Mouse (Mus musculus): ENCODE results near the gene Gm21954. TPM values are rescaled to one million over a fixed set of nuclear protein-coding genes. Genes with fewer than 3 reads are reported as not detected.

Gene Gm21954
- not detected in 2 replicates for total RNA-seq (2012; rRNA removed)
- total RNA-seq (2014; rRNA removed): not detected in 2 replicates
- not detected in 2 replicates for polyA plus RNA-seq (2012; ENCODE audit: insufficient read length, low read depth)

DNA sequence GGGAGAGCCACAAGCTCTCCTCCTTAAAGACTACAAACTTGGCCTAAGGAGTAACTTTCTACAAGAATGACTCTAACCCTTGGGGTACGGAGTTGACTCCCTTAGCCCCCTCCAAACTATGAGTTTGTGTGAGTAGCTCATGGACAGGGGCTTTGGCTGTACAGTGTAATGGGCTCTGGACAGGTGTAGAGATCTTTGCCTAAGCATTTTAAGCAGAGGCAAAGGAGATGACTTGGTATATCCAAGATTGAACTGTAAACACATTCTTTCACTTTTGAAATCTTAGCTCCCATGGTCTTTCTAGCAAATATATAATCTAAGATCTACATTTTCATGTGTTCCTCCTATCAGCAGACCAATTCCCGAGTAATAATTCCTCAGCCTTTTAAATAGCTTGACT, at the start of gene Gm21954:
Gene Gm21954 (minus strand): TSS at position 101 of the 400 bp plus-strand sequence.
- no peak for DNase-seq (ENCODE audit: extremely low read depth)
- H3K4me1 ChIP-seq (ENCODE audit: control insufficient read depth in 1 of 2, insufficient read depth in 2 of 2): no peaks in the 10 kb centered on the region
- TF ChIP-seq ELF1 (IDR thresholded peaks at IDR 0.05; ENCODE audit: low read depth, low read length) (no peak), USF2 (conservative IDR thresholded peaks at IDR 0.05; ENCODE audit: low read depth, low read length) (no peak), MYC (IDR thresholded peaks at IDR 0.05; ENCODE audit: low read depth, low read length) (no peak), MAZ (IDR thresholded peaks at IDR 0.05; ENCODE audit: low read depth, low read length) (no peak), ZKSCAN1 (IDR thresholded peaks at IDR 0.05; ENCODE audit: borderline replicate concordance, low read depth, low read length) (no peak), ETS1 (conservative IDR thresholded peaks at IDR 0.05; ENCODE audit: low read depth, low read length) (no peak), ZC3H11A (IDR thresholded peaks at IDR 0.05; ENCODE audit: low read depth, low read length) (no peak), UBTF (IDR thresholded peaks at IDR 0.05; ENCODE audit: low read depth, low read length) (no peak), BHLHE40 (IDR thresholded peaks at IDR 0.05; ENCODE audit: low read depth, low read length) (no peak), IRF4 (IDR thresholded peaks at IDR 0.05; ENCODE audit: low read depth, low read length) (no peak), POLR2AphosphoS2 (IDR thresholded peaks at IDR 0.05; ENCODE audit: low read depth, low read length) (no peak), EP300 (IDR thresholded peaks at IDR 0.05; ENCODE audit: low read length) (no peak), MAX (IDR thresholded peaks at IDR 0.05; ENCODE audit: low read length) (no peak), PAX5 (IDR thresholded peaks at IDR 0.05; ENCODE audit: low read length) (no peak)
- no peaks in the 10 kb centered on the region for H3K79me2 ChIP-seq (replicated peaks; ENCODE audit: control insufficient read depth, extremely low read depth, insufficient read depth, poor library complexity, severe bottlenecking)
- in situ Hi-C loops (cut with MboI; ENCODE audit: low pct_ligation_motif_present, low pct_unique_long_range_greater_than_20kb, low sequenced_read_pairs) (no loop called here), dilution Hi-C loops (cut with MboI; ENCODE audit: extremely low pct_ligation_motif_present, extremely low pct_unique_long_range_greater_than_20kb, low sequenced_read_pairs) (no loop called here)
- H3K4me3 ChIP-seq (replicated peaks in 1 of 3; ENCODE audit: low read depth in 2 of 3, low read length in 2 of 3, poor library complexity in 1 of 3): no peak within 1 kb of the TSS
- H3K27ac ChIP-seq (ENCODE audit: insufficient read depth, low read depth): no peak within 1 kb of the TSS
- H3K36me3 ChIP-seq (replicated peaks in 1 of 2; ENCODE audit: control insufficient read depth in 1 of 2, insufficient read depth in 1 of 2, low read length in 1 of 2): no peaks in the 10 kb centered on the region
- H3K9me3 ChIP-seq (replicated peaks; ENCODE audit: low read length): peaks cover 51% of the 10 kb centered on the region
- H3K27me3 ChIP-seq (replicated peaks): no peaks in the 10 kb centered on the region
- H3K9ac ChIP-seq (ENCODE audit: insufficient read depth, low read depth): no peak within 1 kb of the TSS
- no peak within 1 kb of the TSS for H3K4me2 ChIP-seq (ENCODE audit: insufficient read depth, low read depth, poor library complexity, severe bottlenecking)

DNA sequence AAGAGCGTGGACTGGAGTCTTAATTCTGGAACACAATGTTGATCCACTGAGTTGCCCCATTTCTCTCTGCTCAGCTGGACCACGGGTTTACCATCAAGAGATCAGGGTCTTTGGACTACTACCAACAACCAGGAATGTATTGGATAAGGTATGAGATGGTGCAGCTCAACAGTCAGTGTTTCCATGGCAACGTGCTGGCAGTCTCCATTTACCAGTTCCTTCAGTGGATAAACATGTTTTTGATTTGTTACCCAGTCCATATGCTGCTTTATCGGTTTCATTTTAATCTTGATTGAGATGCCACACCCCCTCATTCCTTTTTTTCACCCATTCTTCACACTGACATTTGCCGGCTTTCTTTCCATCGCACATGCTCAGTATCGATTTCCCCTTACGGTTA, 49.8 kb upstream of the Gm21954 start:
- Histone ChIP-seq H3K9ac (ENCODE audit: insufficient read depth, low read depth) (no peak overlapping the region), H3K4me1 (ENCODE audit: control insufficient read depth in 1 of 2, insufficient read depth in 2 of 2) (no peaks in the 10 kb centered on the region), H3K4me2 (ENCODE audit: insufficient read depth, low read depth, poor library complexity, severe bottlenecking) (no peak overlapping the region), H3K36me3 (replicated peaks in 1 of 2; ENCODE audit: control insufficient read depth in 1 of 2, insufficient read depth in 1 of 2, low read length in 1 of 2) (no peaks in the 10 kb centered on the region), H3K27ac (ENCODE audit: insufficient read depth, low read depth) (no peak overlapping the region), H3K27me3 (replicated peaks) (no peaks in the 10 kb centered on the region), H3K9me3 (replicated peaks; ENCODE audit: low read length) (peaks cover 65% of the 10 kb centered on the region), H3K79me2 (replicated peaks; ENCODE audit: control insufficient read depth, extremely low read depth, insufficient read depth, poor library complexity, severe bottlenecking) (no peaks in the 10 kb centered on the region), H3K4me3 (replicated peaks in 1 of 3; ENCODE audit: low read depth in 2 of 3, low read length in 2 of 3, poor library complexity in 1 of 3) (no peak overlapping the region)
- no peak for TF ChIP-seq TCF12 (IDR thresholded peaks at IDR 0.05; ENCODE audit: low read depth, low read length)
- no peak for TF ChIP-seq UBTF (IDR thresholded peaks at IDR 0.05; ENCODE audit: low read depth, low read length)
- TF ChIP-seq NELFE (IDR thresholded peaks at IDR 0.05; ENCODE audit: low read depth, low read length): no peak
- no peak for TF ChIP-seq SMC3 (IDR thresholded peaks at IDR 0.05; ENCODE audit: low read depth, low read length)
- no peak for TF ChIP-seq HCFC1 (IDR thresholded peaks at IDR 0.05; ENCODE audit: low read depth, low read length)
- no peak for TF ChIP-seq ZKSCAN1 (IDR thresholded peaks at IDR 0.05; ENCODE audit: borderline replicate concordance, low read depth, low read length)
- TF ChIP-seq MAZ (IDR thresholded peaks at IDR 0.05; ENCODE audit: low read depth, low read length): no peak
- dilution Hi-C loops (cut with MboI; ENCODE audit: extremely low pct_ligation_motif_present, extremely low pct_unique_long_range_greater_than_20kb, low sequenced_read_pairs): no loop called here
- in situ Hi-C loops (cut with MboI; ENCODE audit: low pct_ligation_motif_present, low pct_unique_long_range_greater_than_20kb, low sequenced_read_pairs): no loop called here
- no peak for DNase-seq (ENCODE audit: extremely low read depth)
